Mouse (Mus musculus) limb, embryonic 12.5 days (tissue): ENCODE measurements around the gene Mblac2. TPM values are rescaled to one million over a fixed set of nuclear protein-coding genes. Genes with fewer than 3 reads are reported as not detected.

Source experiments
- ATAC-seq: fragments of 200-750 bp; cut with Nextera tagmentation; 2 replicates; pipeline ENCODE4 v1.8.0; 2017; ENCODE audit warnings: low read depth, moderate TSS enrichment; ENCODE audit not compliant: insufficient number of reproducible peaks, insufficient read depth, low FRiP score, low TSS enrichment
- H3K27ac ChIP-seq: fragments of 300-500 bp; sonication (generic); 2 replicates; pipeline ENCODE4 v1.5.1; 2016; ENCODE audit warnings: mild to moderate bottlenecking, moderate library complexity
- H3K27me3 ChIP-seq: fragments of 300-500 bp; sonication (generic); 2 replicates; pipeline ENCODE4 v1.6.1; 2016; ENCODE audit warnings: mild to moderate bottlenecking, moderate library complexity
- H3K36me3 ChIP-seq: fragments of 300-500 bp; sonication (generic); 2 replicates; pipeline ENCODE4 v1.6.1; 2016; ENCODE audit warnings: mild to moderate bottlenecking, moderate library complexity
- H3K4me1 ChIP-seq: fragments of 300-500 bp; sonication (generic); replicated peaks from 2 replicates; pipeline ENCODE4 v1.6.1; 2016
- H3K4me2 ChIP-seq: fragments of 300-500 bp; sonication (generic); 2 replicates; pipeline ENCODE4 v1.6.1; 2016; ENCODE audit warnings: mild to moderate bottlenecking, moderate library complexity
- H3K4me3 ChIP-seq: fragments of 300-500 bp; sonication (generic); replicated peaks from 2 replicates; pipeline ENCODE4 v1.5.1; 2016; ENCODE audit warnings: mild to moderate bottlenecking
- H3K9ac ChIP-seq: fragments of 300-500 bp; sonication (generic); replicated peaks from 2 replicates; pipeline ENCODE4 v1.6.1; 2016; ENCODE audit warnings: mild to moderate bottlenecking, moderate library complexity
- H3K9me3 ChIP-seq: fragments of 300-500 bp; sonication (generic); 2 replicates; pipeline ENCODE4 v1.6.1; 2016; ENCODE audit warnings: mild to moderate bottlenecking, moderate library complexity
- WGBS: fragments of 180-500 bp; shearing (Covaris S2); methylation state at CpG from one replicate; pipeline ENCODE4 v1.1.7; 2016; 5-methylcytosine and 5-hydroxymethylcytosine counted together
- polyA plus RNA-seq: library from polyadenylated mRNA; unstranded; fragments of >200 nt; fragmentation: Nextera tagmentation; extraction: Ambion mirVana; gene quantifications from 2 replicates; pipeline ENCODE4 v1.2.1, GENCODE M21; 2016

The Mblac2 gene
- polyA plus RNA-seq, 1 experiment from 2014 or later, result 4.7 TPM

GRCm38 (mm10) chr13:81782475-81782874, 71.3 kb downstream of the Mblac2 start:
- Histone ChIP-seq H3K4me2 (peak overlapping the region; percentile 64), H3K27ac (peak overlapping the region; percentile 98), H3K4me3 (peak overlapping the region; percentile 70), H3K27me3 (no peaks in the 10 kb centered on the region), H3K4me1 (peaks cover 11% of the 10 kb centered on the region; the same call in 1 of the 2 replicates), H3K9ac (peak overlapping the region; percentile 84), H3K36me3 (peaks cover 16% of the 10 kb centered on the region), H3K9me3 (no peaks in the 10 kb centered on the region)
- no peak for ATAC-seq
- WGBS, result 30% methylated on average over 9 of the region's 9 CpGs

- peaks cover 11% of the 10 kb centered on the region; the same call in 1 of the 2 replicates for H3K4me1 ChIP-seq
- peak within 1 kb of the TSS; percentile 64 for H3K4me2 ChIP-seq
- no peaks in the 10 kb centered on the region for H3K27me3 ChIP-seq
- H3K27ac ChIP-seq, result peak within 1 kb of the TSS; percentile 98
- H3K9ac ChIP-seq, result peak within 1 kb of the TSS; percentile 84
- H3K9me3 ChIP-seq, result no peaks in the 10 kb centered on the region
- under 1% methylated on average over 29 of the region's 29 CpGs for WGBS
- peak within 1 kb of the TSS; percentile 70 for H3K4me3 ChIP-seq
- H3K36me3 ChIP-seq, result peaks cover 20% of the 10 kb centered on the region
- ATAC-seq, result peak; percentile 93
Observed at GRCm38 (mm10) chr13:81782971-81783404, 71.8 kb downstream of the Mblac2 start, which contains the start of gene Cetn3. Gene Cetn3 (plus strand): TSS chr13:81783077.

GRCm38 (mm10) chr13:81783405-81784342, 72.5 kb downstream of the Mblac2 start:
- peak; percentile 99 for ATAC-seq
- under 1% methylated on average over 62 of the region's 62 CpGs for WGBS
- Histone ChIP-seq H3K4me1 (peaks cover 11% of the 10 kb centered on the region; the same call in 1 of the 2 replicates), H3K4me3 (peak overlapping the region; percentile 70), H3K36me3 (peaks cover 25% of the 10 kb centered on the region), H3K27ac (peak overlapping the region; percentile 98), H3K27me3 (no peaks in the 10 kb centered on the region), H3K9ac (peak overlapping the region; percentile 84), H3K4me2 (peak overlapping the region; percentile 64), H3K9me3 (no peaks in the 10 kb centered on the region)

DNA sequence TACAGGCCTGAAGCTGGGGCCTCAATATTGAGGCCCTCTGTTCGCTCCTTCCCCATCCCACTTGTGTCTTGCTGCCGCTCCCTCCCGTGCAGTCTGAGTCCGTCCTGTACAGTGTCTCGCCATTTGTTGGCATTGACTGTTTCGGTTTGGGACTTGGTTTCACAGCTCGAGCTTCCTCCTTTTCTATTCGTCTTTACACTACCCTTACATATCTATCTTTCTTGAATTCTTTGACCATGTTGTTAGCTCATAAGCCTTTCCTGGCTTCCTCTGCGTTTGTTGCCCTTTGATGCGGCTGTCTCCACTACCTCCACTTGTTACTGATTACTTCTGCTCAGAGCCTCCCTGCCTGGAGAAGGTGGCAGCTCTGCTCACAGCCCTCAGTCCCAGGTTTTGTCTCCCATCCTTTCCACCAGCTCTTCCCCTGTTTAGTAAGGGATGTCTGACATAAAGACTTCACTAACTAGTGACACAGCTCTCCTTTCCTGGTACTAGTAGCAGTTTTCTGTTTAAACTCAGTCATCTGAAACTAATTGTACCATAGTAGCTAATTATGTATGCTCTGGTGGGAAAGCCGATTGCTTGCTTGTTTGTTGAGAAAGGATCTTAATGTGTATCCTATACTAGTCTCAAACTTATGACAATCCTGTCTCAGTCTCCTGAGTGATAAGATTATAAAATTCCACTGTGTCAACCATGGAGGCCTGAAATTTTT, 74.8 kb downstream of the Mblac2 start:
- ATAC-seq, result no peak
- Histone ChIP-seq H3K27ac (no peak overlapping the region), H3K9me3 (no peaks in the 10 kb centered on the region), H3K4me2 (no peak overlapping the region), H3K9ac (no peak overlapping the region), H3K4me1 (peaks cover 11% of the 10 kb centered on the region; the same call in 1 of the 2 replicates), H3K36me3 (peaks cover 40% of the 10 kb centered on the region), H3K4me3 (no peak overlapping the region), H3K27me3 (no peaks in the 10 kb centered on the region)
- 81% methylated on average over 11 of the region's 11 CpGs for WGBS

DNA sequence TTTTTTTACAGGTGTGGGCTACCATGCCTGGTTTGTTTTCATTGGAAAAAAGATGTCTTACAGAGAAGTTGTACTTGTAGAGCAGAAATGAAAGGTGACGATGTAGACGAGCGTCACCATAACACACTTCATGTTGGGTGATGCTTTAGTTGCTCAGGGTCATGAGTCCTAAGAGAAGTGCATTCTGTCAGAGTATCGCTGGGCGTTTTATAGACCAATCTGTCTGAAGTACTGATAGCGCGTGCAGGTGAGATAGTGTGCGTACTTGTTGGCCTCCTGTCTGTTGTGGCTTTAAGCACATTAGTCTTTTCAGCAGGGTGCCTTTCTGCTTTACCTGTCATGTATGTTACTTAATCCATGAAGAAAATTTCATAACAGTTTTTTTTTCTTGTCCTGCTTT, 79.0 kb downstream of the Mblac2 start:
- 95% methylated on average over 8 of the region's 8 CpGs for WGBS
- H3K27ac ChIP-seq, result no peak overlapping the region
- no peak overlapping the region for H3K4me2 ChIP-seq
- no peaks in the 10 kb centered on the region for H3K27me3 ChIP-seq
- H3K36me3 ChIP-seq, result peaks cover 55% of the 10 kb centered on the region
- H3K9me3 ChIP-seq, result no peaks in the 10 kb centered on the region
- H3K9ac ChIP-seq, result no peak overlapping the region
- H3K4me3 ChIP-seq, result no peak overlapping the region
- ATAC-seq, result no peak
- H3K4me1 ChIP-seq, result 0 out of 2 replicates have a peak, but pooled peaks cover 6% of the 10 kb centered on the region

DNA sequence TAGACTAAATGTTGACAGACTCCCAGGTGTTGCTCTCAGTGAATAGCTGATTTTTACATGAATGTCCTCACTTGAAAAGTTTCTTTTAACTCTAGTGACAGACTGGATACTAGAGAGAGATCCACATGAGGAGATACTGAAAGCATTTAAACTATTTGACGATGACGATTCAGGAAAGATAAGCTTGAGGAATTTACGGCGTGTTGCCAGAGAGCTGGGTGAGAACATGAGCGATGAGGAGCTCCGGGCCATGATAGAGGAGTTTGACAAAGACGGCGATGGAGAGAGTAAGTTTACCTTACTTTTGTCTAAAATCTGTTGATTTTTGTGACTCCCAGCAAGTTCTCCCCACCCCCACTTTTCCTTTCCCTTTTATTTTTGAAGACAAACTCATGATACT, 80.7 kb downstream of the Mblac2 start:
- WGBS, result 76% methylated on average over 8 of the region's 8 CpGs
- no peak for ATAC-seq

DNA sequence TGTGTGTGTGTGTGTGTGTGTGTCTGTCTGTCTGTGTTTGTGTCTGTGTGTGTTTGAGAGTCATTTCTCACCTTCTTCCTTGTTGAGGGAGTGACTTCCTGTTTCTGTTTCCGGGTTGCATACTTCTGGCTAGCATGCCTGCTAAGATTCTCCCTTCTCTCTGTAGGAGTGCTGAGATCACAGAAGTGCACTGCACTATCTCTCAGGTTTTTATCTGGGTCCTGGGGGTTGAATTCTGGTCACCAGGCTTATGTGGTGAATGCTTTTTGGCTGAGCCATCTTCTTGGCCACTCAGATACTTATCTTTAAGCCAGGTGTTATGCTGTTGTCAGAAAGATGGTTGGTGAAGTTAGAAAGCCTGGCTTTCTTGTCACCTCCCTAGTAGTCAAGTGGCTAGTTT, 82.7 kb downstream of the Mblac2 start:
- ATAC-seq, result no peak
- no peaks in the 10 kb centered on the region for H3K9me3 ChIP-seq
- 63% methylated on average over 1 of the region's 1 CpGs for WGBS
- no peak overlapping the region for H3K27ac ChIP-seq
- H3K4me3 ChIP-seq, result no peak overlapping the region
- H3K36me3 ChIP-seq, result peaks cover 34% of the 10 kb centered on the region; the same call in 1 of the 2 replicates
- no peak overlapping the region for H3K4me2 ChIP-seq
- no peak overlapping the region for H3K9ac ChIP-seq
- H3K27me3 ChIP-seq, result no peaks in the 10 kb centered on the region
- no peaks in the 10 kb centered on the region for H3K4me1 ChIP-seq

More for the DNA sequence above, 80.7 kb downstream of the Mblac2 start:
- Histone ChIP-seq H3K9ac (no peak overlapping the region), H3K4me1 (no peaks in the 10 kb centered on the region), H3K4me3 (no peak overlapping the region), H3K27ac (no peak overlapping the region), H3K9me3 (no peaks in the 10 kb centered on the region), H3K27me3 (no peaks in the 10 kb centered on the region), H3K36me3 (peaks cover 49% of the 10 kb centered on the region), H3K4me2 (no peak overlapping the region)

DNA sequence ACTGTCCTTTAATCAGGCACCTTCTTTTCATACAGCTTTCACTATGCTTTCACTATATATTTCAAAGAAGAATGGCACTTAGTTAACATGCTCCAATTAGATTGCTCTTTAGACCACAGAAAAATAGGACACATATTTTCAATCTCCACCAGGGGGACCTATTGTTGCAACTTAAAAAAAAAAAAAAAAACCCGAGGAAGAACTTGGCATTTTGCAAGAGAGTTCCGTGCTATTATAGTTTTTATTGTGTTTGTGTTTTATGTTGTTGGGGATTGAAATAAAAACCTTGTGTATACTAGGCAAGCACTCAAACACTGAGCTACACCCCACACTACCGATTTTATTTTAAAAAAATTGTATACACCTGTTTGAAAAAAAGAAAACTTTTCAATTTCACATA, 90.0 kb downstream of the Mblac2 start:
- 43% methylated on average over 3 of the region's 3 CpGs for WGBS
- H3K4me3 ChIP-seq, result no peak overlapping the region
- no peaks in the 10 kb centered on the region for H3K36me3 ChIP-seq
- no peaks in the 10 kb centered on the region for H3K27me3 ChIP-seq
- ATAC-seq, result no peak
- no peaks in the 10 kb centered on the region for H3K9me3 ChIP-seq
- no peak overlapping the region for H3K4me2 ChIP-seq
- no peaks in the 10 kb centered on the region for H3K4me1 ChIP-seq
- H3K9ac ChIP-seq, result no peak overlapping the region
- no peak overlapping the region for H3K27ac ChIP-seq

Other genes starting within 250 kb of the Mblac2 start
- 0.97 and 1.0 TPM in 2 replicates for gene Adgrv1, start 78.2 kb upstream of the Mblac2 start, polyA plus RNA-seq
- 24.5 and 26.8 TPM in 2 replicates for gene Lysmd3, start 53.7 kb upstream of the Mblac2 start, polyA plus RNA-seq
- 14.6 and 14.8 TPM in 2 replicates for gene Polr3g, start 328 bp upstream of the Mblac2 start, polyA plus RNA-seq
- 225 and 269 TPM in 2 replicates for gene Cetn3, start 71.7 kb downstream of the Mblac2 start, polyA plus RNA-seq